Mouse (Mus musculus) heart, embryonic 10.5 days (tissue): ENCODE measurements around the gene Gm10518. TPM values are rescaled to one million over a fixed set of nuclear protein-coding genes. Genes with fewer than 3 reads are reported as not detected.
"Not testable (repeated sequence)": the region's sequence is repeated elsewhere in the genome, so short reads cannot be mapped to it uniquely, and the experiment has no call there.

Source experiments
- DNase-seq: peaks from one replicate; pipeline ENCODE4 v3.0.0-alpha.2; 2017; ENCODE audit warnings: low spot score
- H3K27ac ChIP-seq: fragments of 300-500 bp; sonication (generic); 2 replicates; pipeline ENCODE4 v1.5.1; 2016; ENCODE audit warnings: mild to moderate bottlenecking
- H3K27me3 ChIP-seq: fragments of 300-500 bp; sonication (generic); 2 replicates; pipeline ENCODE4 v1.6.1; 2016; ENCODE audit warnings: mild to moderate bottlenecking; ENCODE audit not compliant: poor library complexity, insufficient read depth, severe bottlenecking
- H3K36me3 ChIP-seq: fragments of 300-500 bp; sonication (generic); 2 replicates; pipeline ENCODE4 v1.6.1; 2016; ENCODE audit warnings: mild to moderate bottlenecking, moderate library complexity
- H3K4me1 ChIP-seq: fragments of 300-500 bp; sonication (generic); 2 replicates; pipeline ENCODE4 v1.6.1; 2016; ENCODE audit warnings: mild to moderate bottlenecking
- H3K4me3 ChIP-seq: fragments of 300-500 bp; sonication (generic); 2 replicates; pipeline ENCODE4 v1.5.1; 2016; ENCODE audit warnings: mild to moderate bottlenecking, moderate library complexity
- H3K9me3 ChIP-seq: fragments of 300-500 bp; sonication (generic); 2 replicates; pipeline ENCODE4 v1.6.1; 2016; ENCODE audit warnings: mild to moderate bottlenecking, moderate library complexity
- WGBS: fragments of 180-500 bp; shearing (Covaris S2); methylation state at CpG from one replicate; pipeline ENCODE4 v1.1.7; 2016; 5-methylcytosine and 5-hydroxymethylcytosine counted together
- polyA plus RNA-seq: library from polyadenylated mRNA; unstranded; fragments of >200 nt; fragmentation: Nextera tagmentation; extraction: Ambion mirVana; gene quantifications from 2 replicates; pipeline ENCODE4 v1.2.1, GENCODE M21; 2016

Gm10518 gene
- polyA plus RNA-seq, 1 experiment from 2014 or later, result 0.25 TPM

DNA sequence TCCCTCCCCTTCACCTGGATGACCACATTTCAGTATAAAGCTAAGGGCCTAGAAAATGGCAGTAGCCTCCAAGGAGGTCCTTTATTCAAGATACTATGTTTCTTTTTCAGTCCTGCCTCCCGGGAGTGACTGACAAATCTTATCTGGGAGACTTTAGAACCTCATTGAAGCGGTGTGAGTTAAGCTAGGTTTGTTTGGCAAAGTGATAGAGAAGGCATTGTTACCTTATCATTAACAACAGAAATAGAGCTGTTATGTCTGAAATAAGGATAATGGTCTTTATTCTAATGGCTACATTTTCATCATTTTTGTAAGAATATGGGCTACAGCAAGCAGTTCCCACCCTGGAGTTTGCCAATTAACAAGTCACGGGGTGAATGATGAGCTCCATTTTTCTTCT, 5.1 kb downstream of the Gm10518 start:
- WGBS, result 38% methylated on average over 3 of the region's 3 CpGs
- Histone ChIP-seq H3K4me1 (peaks cover 3% of the 10 kb centered on the region; the same call in 1 of the 2 replicates), H3K27ac (no peak overlapping the region), H3K36me3 (no peaks in the 10 kb centered on the region), H3K9me3 (no peaks in the 10 kb centered on the region), H3K4me3 (no peak overlapping the region), H3K27me3 (no peaks in the 10 kb centered on the region)
- DNase-seq, result no peak

DNA sequence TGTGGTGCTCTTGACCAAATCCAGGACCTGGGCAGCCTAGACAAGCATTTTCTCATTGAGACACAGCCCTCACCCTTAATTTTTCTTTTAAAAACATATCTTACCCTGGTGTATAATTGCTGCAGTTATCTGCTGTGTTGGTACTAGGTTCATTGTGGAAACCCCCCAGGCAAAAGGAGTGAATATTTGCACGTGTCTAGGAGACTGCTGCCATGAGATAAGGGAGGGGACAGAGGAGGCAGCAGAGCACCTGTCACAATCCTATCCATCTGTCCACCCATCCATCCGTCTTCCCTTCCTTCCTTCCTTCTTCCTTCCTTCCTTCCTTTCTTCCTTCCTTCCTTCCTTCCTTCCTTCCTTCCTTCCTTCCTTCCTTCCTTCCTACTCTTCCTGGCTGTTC, 10.2 kb downstream of the Gm10518 start:
- WGBS, result 44% methylated on average over 2 of the region's 2 CpGs
- Histone ChIP-seq H3K36me3 (no peaks in the 10 kb centered on the region), H3K9me3 (no peaks in the 10 kb centered on the region), H3K27ac (no peak overlapping the region), H3K27me3 (no peaks in the 10 kb centered on the region), H3K4me3 (no peak overlapping the region), H3K4me1 (no peaks in the 10 kb centered on the region)
- DNase-seq, result no peak

DNA sequence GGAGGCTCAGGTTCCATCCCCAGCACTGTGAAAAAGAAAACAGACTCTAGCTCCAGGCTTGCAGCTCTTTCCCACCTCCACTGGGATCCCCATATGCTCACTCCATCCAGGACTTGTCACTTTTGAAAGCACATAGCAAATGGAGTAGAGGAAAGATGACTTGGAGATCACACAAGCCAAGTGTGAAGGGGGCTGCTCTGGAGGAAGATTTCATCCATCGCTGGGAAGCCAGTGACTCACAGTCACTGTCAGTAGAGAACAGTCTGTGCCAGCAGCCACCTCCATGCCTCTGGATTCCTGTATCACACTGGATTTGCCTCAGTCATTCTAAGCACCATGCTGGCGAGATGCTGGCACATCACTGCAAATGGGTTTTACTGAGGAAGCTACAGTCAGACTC, 11.4 kb downstream of the Gm10518 start:
- Histone ChIP-seq H3K36me3 (no peaks in the 10 kb centered on the region), H3K4me1 (no peaks in the 10 kb centered on the region), H3K27me3 (no peaks in the 10 kb centered on the region), H3K9me3 (no peaks in the 10 kb centered on the region), H3K4me3 (no peak overlapping the region), H3K27ac (no peak overlapping the region)
- no peak for DNase-seq
- WGBS, result 75% methylated on average over 2 of the region's 2 CpGs

DNA sequence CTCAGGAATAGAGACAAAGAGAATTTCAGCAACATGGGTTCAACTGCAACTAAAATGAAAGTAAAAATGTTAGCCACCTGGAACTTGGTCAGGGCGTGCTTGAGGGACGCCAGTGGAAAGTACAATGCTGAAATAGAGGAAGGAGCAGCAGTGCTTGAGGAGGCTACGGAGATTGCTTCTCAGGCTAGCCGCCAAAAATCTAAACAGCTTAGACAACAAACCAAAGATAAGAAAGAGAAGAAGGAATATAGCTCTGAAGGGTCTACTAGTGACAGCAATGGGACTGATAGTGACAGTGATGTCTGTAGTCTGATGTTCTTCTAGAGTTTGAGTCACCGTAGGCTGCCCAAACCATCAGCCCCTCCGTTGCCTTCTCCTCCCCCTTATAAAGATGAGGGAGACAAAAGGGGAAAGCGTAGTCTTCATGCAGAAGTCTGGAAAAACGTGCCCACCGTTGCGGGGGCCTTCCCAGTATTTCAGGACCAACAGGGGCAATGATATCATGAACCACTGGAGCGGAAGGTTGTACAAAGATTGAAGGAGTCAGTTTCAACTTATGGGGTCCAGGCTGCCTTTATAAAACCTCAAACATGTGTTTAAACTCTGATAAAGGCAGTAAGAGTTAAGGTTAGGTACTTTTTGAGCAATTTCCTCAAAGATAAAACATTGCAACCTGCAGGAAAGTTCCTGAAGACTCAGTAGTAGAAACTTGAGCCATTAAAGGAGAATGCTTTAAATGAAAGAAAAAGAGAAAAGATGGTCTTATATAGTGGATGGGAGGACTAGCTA, 15.5 kb downstream of the Gm10518 start:
- not testable (repeated sequence) for H3K9me3 ChIP-seq, H3K27ac ChIP-seq, DNase-seq, H3K4me1 ChIP-seq, H3K36me3 ChIP-seq, H3K4me3 ChIP-seq, H3K27me3 ChIP-seq
- WGBS, result 82% methylated on average over 11 of the region's 11 CpGs

DNA sequence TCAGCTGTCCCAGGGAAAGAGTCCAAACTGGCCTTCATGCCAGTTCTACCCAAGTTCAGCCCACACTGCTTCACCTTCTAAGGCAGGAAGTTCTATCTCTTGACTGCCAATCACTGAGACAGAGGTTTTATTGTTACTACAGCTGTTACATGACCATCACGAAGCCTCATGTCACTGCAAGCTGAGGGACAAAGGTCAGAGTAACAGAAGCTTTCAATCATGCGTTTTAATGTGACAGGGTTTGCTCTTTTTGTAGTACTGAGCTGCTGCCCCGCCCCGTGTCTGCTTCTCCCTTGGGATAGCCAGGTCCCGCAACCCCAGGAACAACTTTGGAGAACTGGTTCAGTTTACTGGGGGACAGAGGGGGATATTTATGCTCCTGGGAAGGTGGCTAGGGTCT, 21.4 kb downstream of the Gm10518 start:
- no peaks in the 10 kb centered on the region for H3K27me3 ChIP-seq
- no peak for DNase-seq
- H3K4me1 ChIP-seq, result no peaks in the 10 kb centered on the region
- no peak overlapping the region for H3K27ac ChIP-seq
- H3K9me3 ChIP-seq, result no peaks in the 10 kb centered on the region
- 70% methylated on average over 5 of the region's 5 CpGs for WGBS
- no peak overlapping the region for H3K4me3 ChIP-seq
- H3K36me3 ChIP-seq, result 0 out of 2 replicates have a peak, but pooled peaks cover 4% of the 10 kb centered on the region

DNA sequence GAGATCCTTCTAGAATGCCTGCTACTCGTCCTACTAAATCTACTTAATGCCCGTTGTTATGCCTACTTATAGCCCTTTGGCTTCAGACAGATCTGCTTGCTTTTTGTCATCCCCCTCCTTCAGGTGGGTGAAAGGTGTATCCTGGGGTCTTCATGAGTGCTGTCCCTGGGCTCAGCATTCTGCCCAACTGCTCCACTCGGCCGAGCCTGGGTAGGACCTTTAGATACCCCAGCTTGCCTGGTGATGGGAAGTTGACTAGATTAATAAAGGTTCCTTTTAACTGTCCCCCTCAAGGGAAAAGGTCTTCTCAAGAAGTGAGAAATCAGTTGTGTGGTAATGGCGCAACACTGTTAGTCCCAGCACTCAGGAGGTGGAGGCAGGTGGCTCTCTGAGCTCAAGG, 24.9 kb downstream of the Gm10518 start:
- H3K4me1 ChIP-seq, result no peaks in the 10 kb centered on the region
- no peak overlapping the region for H3K27ac ChIP-seq
- H3K9me3 ChIP-seq, result no peaks in the 10 kb centered on the region
- no peaks in the 10 kb centered on the region for H3K36me3 ChIP-seq
- WGBS, result 90% methylated on average over 5 of the region's 5 CpGs
- no peak overlapping the region for H3K4me3 ChIP-seq
- no peak for DNase-seq
- no peaks in the 10 kb centered on the region for H3K27me3 ChIP-seq

DNA sequence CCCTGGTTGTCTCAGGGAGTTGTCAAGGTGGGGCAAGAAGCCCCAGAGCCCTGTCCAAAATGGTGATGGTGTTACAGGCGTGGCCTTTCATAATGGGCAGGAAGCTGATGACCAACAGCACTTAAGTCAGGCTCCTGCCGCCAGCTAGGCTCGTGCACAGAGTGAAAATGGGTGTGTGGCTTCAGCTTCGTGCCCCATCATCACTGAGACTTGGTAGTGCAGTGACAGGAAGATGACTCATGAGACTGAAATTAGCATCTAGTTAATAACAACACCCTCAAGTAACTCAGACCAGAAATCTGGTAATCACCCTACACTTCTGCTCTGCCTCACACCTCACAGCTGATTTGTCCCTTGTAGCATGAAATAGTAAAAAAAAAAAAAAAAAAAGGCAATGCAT, 25.7 kb downstream of the Gm10518 start:
- H3K27ac ChIP-seq, result no peak overlapping the region
- 61% methylated on average over 4 of the region's 4 CpGs for WGBS
- no peaks in the 10 kb centered on the region for H3K27me3 ChIP-seq
- H3K4me3 ChIP-seq, result no peak overlapping the region
- no peaks in the 10 kb centered on the region for H3K9me3 ChIP-seq
- DNase-seq, result no peak
- H3K4me1 ChIP-seq, result no peaks in the 10 kb centered on the region
- no peaks in the 10 kb centered on the region for H3K36me3 ChIP-seq

DNA sequence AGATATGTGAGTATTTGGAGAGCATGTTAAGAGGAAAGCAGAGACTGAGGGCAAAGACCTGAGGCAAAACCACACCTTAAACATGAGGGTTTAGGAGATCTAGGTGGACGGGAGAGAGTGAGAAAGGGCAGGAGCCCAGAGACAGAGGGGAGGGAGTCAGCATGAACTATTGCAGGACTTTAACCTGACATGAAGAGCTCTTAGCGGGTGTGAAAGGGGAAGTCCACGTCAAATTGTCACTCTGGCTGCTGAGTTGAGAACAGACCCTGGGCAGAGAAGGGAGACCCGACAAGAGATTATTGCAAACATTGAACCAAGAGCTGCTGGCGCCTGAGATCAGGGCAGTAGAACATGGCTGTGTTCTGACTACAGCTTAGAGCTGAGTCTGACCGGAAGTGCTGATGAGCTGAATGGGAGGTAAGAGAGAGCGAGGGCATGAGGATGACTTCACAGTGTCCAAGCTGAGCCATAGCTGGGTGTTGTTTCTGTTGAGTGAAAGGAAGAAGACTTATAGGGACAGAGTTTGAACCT, 29.6 kb downstream of the Gm10518 start:
- Histone ChIP-seq H3K27ac (no peak overlapping the region), H3K9me3 (no peaks in the 10 kb centered on the region), H3K36me3 (no peaks in the 10 kb centered on the region), H3K27me3 (no peaks in the 10 kb centered on the region), H3K4me3 (no peak overlapping the region), H3K4me1 (no peaks in the 10 kb centered on the region)
- DNase-seq, result no peak
- WGBS, result 60% methylated on average over 7 of the region's 7 CpGs

DNA sequence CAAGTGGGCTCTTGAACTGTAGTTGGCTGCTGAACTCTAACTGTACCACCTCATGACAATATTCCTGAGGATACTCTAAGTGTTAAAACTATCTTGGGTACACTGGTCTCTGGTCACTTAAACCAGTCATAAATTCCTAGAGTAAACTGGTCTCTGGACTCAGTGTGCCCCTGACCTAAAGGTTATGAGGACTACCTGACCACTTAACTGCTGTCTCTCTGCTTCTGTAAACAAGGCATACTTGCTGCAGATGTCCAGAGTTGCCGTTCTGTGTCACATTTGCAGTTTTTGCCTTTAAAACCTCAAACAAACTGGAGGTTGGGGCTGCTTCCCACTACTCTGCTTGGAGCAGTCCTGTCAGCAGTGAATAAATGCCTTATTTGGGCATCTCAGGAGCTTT, 30.4 kb downstream of the Gm10518 start:
- 73% methylated on average over 1 of the region's 1 CpGs for WGBS

DNA sequence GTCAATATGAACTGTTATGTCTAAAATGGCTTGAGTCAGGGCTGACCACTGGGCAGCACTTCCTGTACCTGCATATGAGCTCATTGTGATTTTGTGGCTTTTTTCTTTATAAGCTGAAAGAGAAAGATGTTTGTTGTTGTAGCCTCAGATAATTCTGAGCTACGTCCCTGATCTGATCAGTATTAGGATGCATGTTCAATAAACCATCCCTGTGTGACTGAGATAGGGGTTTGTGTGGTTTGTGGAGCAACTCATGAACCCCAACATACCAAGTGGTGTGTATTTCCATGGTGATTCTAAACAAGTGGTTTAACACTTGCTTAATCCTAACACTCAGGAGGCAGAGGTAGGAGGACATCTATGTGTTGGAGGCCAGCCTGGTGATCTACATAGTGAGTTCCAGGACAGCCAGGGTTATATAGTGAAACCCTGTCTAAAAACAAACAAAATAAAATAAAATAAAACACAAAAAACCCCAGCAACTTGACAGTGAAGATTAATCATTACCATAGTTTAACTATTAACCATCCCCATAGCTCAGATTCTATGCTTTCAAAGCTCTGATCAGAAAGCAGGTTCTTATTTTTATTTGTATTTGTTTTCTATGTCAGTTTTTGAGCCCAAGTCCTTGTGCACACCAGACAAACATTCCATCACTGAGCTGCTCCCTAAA, 32.7 kb downstream of the Gm10518 start:
- Histone ChIP-seq H3K27ac (no peak overlapping the region), H3K9me3 (no peaks in the 10 kb centered on the region), H3K36me3 (no peaks in the 10 kb centered on the region), H3K27me3 (no peaks in the 10 kb centered on the region), H3K4me3 (no peak overlapping the region), H3K4me1 (no peaks in the 10 kb centered on the region)
- DNase-seq, result no peak
- 76% methylated on average over 1 of the region's 1 CpGs for WGBS

More for the DNA sequence above, 30.4 kb downstream of the Gm10518 start:
- Histone ChIP-seq H3K9me3 (no peaks in the 10 kb centered on the region), H3K27me3 (no peaks in the 10 kb centered on the region), H3K4me1 (no peaks in the 10 kb centered on the region), H3K36me3 (no peaks in the 10 kb centered on the region), H3K27ac (no peak overlapping the region), H3K4me3 (no peak overlapping the region)
- no peak for DNase-seq

DNA sequence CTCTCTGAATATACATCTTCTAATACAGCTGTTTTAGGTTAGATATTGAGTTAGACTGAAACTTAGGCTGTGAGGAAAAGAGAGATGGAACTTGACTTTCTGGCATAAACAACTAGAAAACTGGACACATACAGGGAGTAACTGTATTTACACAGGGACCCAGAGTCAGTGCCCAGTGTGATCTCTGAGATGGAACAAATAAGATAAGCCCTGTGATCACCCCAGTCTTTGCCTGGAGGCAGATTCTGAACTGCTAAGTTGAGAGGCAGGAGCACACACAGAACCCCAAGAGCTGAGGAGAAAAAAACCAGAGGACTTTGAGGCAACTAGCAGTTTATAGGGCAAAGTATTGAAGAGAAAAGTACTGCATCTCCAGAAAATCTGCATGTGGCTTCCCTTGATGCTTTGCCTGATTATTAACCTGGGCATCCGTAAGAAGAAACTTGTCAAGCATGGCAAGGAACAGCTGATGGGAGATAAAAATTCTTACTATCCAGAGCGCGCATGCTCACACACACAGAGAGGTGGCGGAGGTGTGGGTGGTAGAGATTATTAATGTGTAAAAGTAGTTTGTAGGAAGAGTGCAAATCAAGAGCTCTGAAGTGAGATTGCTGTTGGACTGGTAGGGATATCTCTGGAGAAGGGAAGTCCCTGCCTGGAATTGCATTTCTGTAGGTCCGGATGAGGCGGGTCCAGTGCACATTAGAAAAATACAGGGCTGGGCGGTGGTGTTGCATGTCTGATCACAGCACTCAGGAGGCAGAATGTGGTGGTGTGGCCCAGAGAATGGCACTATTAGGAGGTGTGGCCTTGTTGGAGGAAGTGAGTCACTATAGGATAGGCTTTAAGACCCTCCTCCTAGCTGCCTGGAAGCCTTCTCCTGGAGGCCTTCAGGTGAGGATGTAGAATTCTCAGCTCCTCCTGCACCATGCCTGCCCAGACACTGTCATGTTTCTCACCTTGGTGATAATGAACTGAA, 33.5 kb downstream of the Gm10518 start:
- Histone ChIP-seq H3K9me3 (no peaks in the 10 kb centered on the region), H3K27me3 (no peaks in the 10 kb centered on the region), H3K4me1 (no peaks in the 10 kb centered on the region), H3K27ac (no peak overlapping the region), H3K4me3 (no peak overlapping the region), H3K36me3 (no peaks in the 10 kb centered on the region)
- WGBS, result 89% methylated on average over 7 of the region's 7 CpGs
- DNase-seq, result no peak

DNA sequence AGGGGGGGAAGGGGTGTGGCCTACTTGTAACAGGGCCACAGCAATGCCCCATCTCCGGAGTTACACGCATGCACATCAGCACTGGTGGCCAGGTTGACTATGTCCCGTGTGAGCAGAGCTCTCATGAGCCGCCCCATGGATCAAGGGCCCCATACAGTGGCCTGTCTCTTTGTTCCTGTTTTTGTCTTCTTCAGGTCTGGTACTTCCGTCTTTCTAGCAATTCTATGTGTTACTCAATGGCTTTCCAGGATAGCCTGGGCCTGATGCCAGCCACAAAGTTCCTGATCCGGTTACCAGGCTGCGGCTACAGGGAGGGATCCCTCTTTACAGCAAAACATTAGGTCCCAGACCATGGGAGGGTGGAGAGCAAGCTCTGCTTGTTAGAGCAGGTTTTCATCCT, 39.4 kb downstream of the Gm10518 start:
- no peaks in the 10 kb centered on the region for H3K9me3 ChIP-seq
- no peaks in the 10 kb centered on the region for H3K36me3 ChIP-seq
- WGBS, result 82% methylated on average over 7 of the region's 7 CpGs
- no peak overlapping the region for H3K4me3 ChIP-seq
- no peak overlapping the region for H3K27ac ChIP-seq
- H3K27me3 ChIP-seq, result no peaks in the 10 kb centered on the region
- no peak for DNase-seq
- H3K4me1 ChIP-seq, result no peaks in the 10 kb centered on the region
